Mouse (Mus musculus) ES-E14 (cell line): Measurements from ENCODE around the gene Hoxa13.

ENCODE experiments used
- HCFC1 ChIP-seq: IDR thresholded peaks from 2 replicates; pipeline ENCODE4 v1.6.1; 2012; ENCODE audit warnings: low read length, inconsistent platforms, borderline replicate concordance; ENCODE audit not compliant: insufficient read depth
- MAFK ChIP-seq: IDR thresholded peaks from 2 replicates; pipeline ENCODE4 v1.6.1; 2014; ENCODE audit warnings: mild to moderate bottlenecking, low read depth, low read length, inconsistent platforms; ENCODE audit not compliant: insufficient read depth
- ZC3H11A ChIP-seq: IDR thresholded peaks from 2 replicates; pipeline ENCODE4 v1.6.1; 2012; ENCODE audit warnings: low read depth, mild to moderate bottlenecking, inconsistent platforms, low read length, borderline replicate concordance
- ZNF384 ChIP-seq: IDR thresholded peaks from 2 replicates; pipeline ENCODE4 v1.6.1; 2012; ENCODE audit warnings: low read depth, low read length, inconsistent platforms

- TF ChIP-seq ZNF384 (no peak), HCFC1 (no peak), ZC3H11A (no peak), MAFK (no peak)
These were observed 7.7 kb upstream of the Hoxa13 start for GRCm38 (mm10) chr6:52268341-52268740.
